Mouse (Mus musculus) ovary, adult 2 months (tissue): Measurements from ENCODE around the gene Olfr1126. TPM values are rescaled to one million over a fixed set of nuclear protein-coding genes. Genes with fewer than 3 reads are reported as not detected.

Experiments used
- polyA plus RNA-seq: library from polyadenylated mRNA; depleted of rRNA; stranded (reverse); fragments of >200 nt; gene quantifications from 2 replicates; pipeline ENCODE4 v1.2.3, GENCODE M21; 2012; rRNA removed

The Olfr1126 gene
- not detected in 2 replicates for polyA plus RNA-seq

DNA sequence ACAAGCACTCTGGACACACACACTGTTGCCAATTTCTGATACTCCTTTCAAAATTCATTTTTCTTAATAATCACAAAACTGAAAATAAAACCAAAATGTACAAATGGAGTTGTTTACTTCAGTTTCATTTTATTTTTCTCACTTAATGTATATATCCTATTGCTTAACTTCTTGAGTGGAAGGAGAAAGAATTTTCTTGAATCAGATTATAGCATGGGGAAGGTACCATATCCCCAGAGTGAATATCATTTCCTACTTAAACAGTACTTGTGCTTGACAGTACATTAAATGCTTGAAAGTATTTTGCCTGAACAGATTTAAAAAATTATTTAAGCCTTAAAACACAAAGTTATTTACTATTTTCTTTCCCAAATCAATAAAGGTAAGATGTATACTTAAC lies at the start of gene Olfr1126:
TSS of gene Olfr1126 (plus strand) at position 301 of the 400 bp plus-strand sequence.

DNA sequence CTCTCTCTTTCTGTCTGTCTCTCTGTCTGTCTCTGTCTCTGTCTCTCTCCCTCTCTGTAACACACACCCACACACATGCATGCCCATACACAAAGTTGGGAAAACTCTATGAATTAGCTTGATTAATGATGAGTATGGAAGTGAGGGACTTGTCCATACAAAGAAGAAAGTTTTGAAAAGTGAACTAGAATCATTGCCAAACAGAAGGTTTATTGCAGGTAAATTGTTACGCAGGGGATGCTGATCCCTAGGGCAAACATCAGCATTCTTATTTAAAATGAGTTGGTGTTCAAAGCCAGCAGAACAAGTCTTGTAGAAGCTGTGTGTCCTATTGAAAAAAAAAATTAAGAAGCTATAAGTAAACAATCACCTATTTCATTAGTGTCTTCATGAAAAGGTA lies 37.4 kb upstream of the Olfr1126 start, which contains the start of gene Olfr1123:
TSS of gene Olfr1123 (plus strand) at position 301 of the 400 bp plus-strand sequence.

DNA sequence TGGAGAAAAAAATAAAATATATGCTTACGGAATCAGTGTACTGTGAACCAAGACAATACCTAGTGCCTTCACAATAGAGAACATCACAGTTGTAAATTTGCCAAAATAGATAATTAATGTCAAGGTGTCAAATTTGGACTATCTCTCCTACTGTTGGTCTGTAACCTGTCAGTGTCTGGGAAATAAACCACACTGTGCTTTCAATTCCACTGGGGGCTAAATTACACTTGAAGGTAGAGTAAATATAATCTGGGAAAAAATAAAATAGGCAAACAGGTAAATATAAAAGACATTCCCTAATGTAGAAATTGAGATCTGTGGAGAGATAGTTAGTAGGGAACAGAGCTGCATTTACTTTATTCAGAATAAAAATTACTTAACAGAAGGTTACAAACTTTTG lies 23.8 kb upstream of the Olfr1126 start, which contains the start of gene Olfr1124:
TSS of gene Olfr1124 (plus strand) at position 301 of the 400 bp plus-strand sequence.

DNA sequence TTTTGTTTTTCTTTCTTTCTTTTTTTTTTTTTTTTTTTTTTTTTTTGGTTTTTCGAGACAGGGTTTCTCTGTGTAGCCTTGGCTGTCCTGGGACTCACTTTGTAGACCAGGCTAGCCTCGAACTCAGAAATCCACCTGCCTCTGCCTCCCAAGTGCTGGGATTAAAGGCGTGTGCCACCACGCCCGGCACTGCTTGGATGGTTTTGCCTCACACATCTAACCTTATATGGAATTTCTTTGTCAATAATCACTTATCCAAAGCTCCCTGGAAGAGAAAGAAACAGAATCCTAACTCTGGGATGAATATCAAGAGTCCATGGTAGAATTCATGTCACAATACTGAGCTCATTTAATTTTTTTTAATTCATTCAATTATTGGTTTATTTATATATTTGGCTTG lies 43.2 kb downstream of the Olfr1126 start, which contains the start of gene Pramel7:
TSS of gene Pramel7 (minus strand) at position 101 of the 400 bp plus-strand sequence.

GRCm38 (mm10) chr2:87506265-87506664 lies 52.5 kb downstream of the Olfr1126 start, which contains the start of gene Pramel6:
Pramel6 (plus strand) TSS chr2:87506565.

Other genes with a start within 250 kb of the Olfr1126 start
- not detected in 2 replicates for gene Olfr1113, start 245.0 kb upstream of the Olfr1126 start, polyA plus RNA-seq
- not detected in 2 replicates for gene Olfr1115, start 205.9 kb upstream of the Olfr1126 start, polyA plus RNA-seq
- gene Olfr1116, start 186.4 kb upstream of the Olfr1126 start, polyA plus RNA-seq = not detected in 2 replicates
- not detected in 2 replicates for gene Olfr1118, start 146.4 kb upstream of the Olfr1126 start, polyA plus RNA-seq
- gene Olfr1120, start 99.1 kb upstream of the Olfr1126 start, polyA plus RNA-seq = not detected in 2 replicates
- gene Olfr1121, start 84.1 kb upstream of the Olfr1126 start, polyA plus RNA-seq = not detected in 2 replicates
- gene Olfr1122, start 68.1 kb upstream of the Olfr1126 start, polyA plus RNA-seq = not detected in 2 replicates
- gene Olfr1123, start 37.3 kb upstream of the Olfr1126 start, polyA plus RNA-seq = not detected in 2 replicates
- not detected in 2 replicates for gene Olfr1124, start 23.7 kb upstream of the Olfr1126 start, polyA plus RNA-seq
- not detected in 2 replicates for gene Pramel7, start 43.1 kb downstream of the Olfr1126 start, polyA plus RNA-seq
- gene Pramel6, start 52.6 kb downstream of the Olfr1126 start, polyA plus RNA-seq = not detected in 2 replicates
- gene Olfr153, start 77.8 kb downstream of the Olfr1126 start, polyA plus RNA-seq = not detected in 2 replicates
- gene Olfr1128, start 91.6 kb downstream of the Olfr1126 start, polyA plus RNA-seq = not detected in 2 replicates
- not detected in 2 replicates for gene Olfr1129, start 119.9 kb downstream of the Olfr1126 start, polyA plus RNA-seq
- not detected in 2 replicates for gene Olfr1130, start 152.2 kb downstream of the Olfr1126 start, polyA plus RNA-seq
- gene Olfr1131, start 173.1 kb downstream of the Olfr1126 start, polyA plus RNA-seq = not detected in 2 replicates
- gene Olfr1132, start 183.6 kb downstream of the Olfr1126 start, polyA plus RNA-seq = not detected in 2 replicates
- gene Olfr1133, start 193.4 kb downstream of the Olfr1126 start, polyA plus RNA-seq = not detected in 2 replicates
- not detected in 2 replicates for gene Olfr1134, start 204.5 kb downstream of the Olfr1126 start, polyA plus RNA-seq
- gene Olfr1135, start 219.7 kb downstream of the Olfr1126 start, polyA plus RNA-seq = not detected in 2 replicates
- gene Olfr1136, start 240.0 kb downstream of the Olfr1126 start, polyA plus RNA-seq = not detected in 2 replicates